Mouse (Mus musculus): ENCODE results near the gene Pcdh8. TPM values are rescaled to one million over a fixed set of nuclear protein-coding genes. Genes with fewer than 3 reads are reported as not detected.

The Pcdh8 gene
- polyA plus RNA-seq, 1 experiment from 2014 or later, result 4.5 TPM

GRCm38 (mm10) chr14:79773425-79774391 is 2.6 kb upstream of the Pcdh8 start:
- peak overlapping the region; percentile 40 for H3K4me3 ChIP-seq (replicated peaks)
- peaks cover 38% of the 10 kb centered on the region for H3K4me1 ChIP-seq (replicated peaks)
- no peaks in the 10 kb centered on the region; the same call in 1 of the 2 replicates for H3K9me3 ChIP-seq
- peaks cover 84% of the 10 kb centered on the region for H3K27me3 ChIP-seq
- peak overlapping the region; percentile 67 for H3K4me2 ChIP-seq
- no peak for ATAC-seq (ENCODE audit: insufficient number of reproducible peaks, insufficient read depth, low FRiP score, low TSS enrichment, low read depth)
- 0 out of 2 replicates have a peak overlapping the region, but pooled peaks have one; percentile 12 for H3K9ac ChIP-seq (replicated peaks)
- WGBS, result under 1% methylated on average over 44 of the region's 44 CpGs
- no peak overlapping the region for H3K27ac ChIP-seq
- H3K36me3 ChIP-seq, result no peaks in the 10 kb centered on the region

GRCm38 (mm10) chr14:79771802-79772511 is 845 bp upstream of the Pcdh8 start:
- Histone ChIP-seq H3K9ac (replicated peaks) (no peak overlapping the region), H3K4me2 (peak overlapping the region; percentile 65), H3K36me3 (no peaks in the 10 kb centered on the region), H3K4me3 (replicated peaks) (peak overlapping the region; percentile 42), H3K4me1 (replicated peaks) (peaks cover 50% of the 10 kb centered on the region), H3K27me3 (peaks cover 93% of the 10 kb centered on the region), H3K9me3 (no peaks in the 10 kb centered on the region; the same call in 1 of the 2 replicates), H3K27ac (no peak overlapping the region)
- ATAC-seq (ENCODE audit: insufficient number of reproducible peaks, insufficient read depth, low FRiP score, low TSS enrichment, low read depth), result no peak
- WGBS, result 3% methylated on average over 20 of the region's 20 CpGs

- Histone ChIP-seq H3K4me1 (replicated peaks) (peaks cover 50% of the 10 kb centered on the region), H3K9ac (replicated peaks) (no peak overlapping the region), H3K4me2 (peak overlapping the region; percentile 65), H3K27me3 (peaks cover 93% of the 10 kb centered on the region), H3K9me3 (no peaks in the 10 kb centered on the region; the same call in 1 of the 2 replicates), H3K27ac (no peak overlapping the region), H3K4me3 (replicated peaks) (peak overlapping the region; percentile 42), H3K36me3 (no peaks in the 10 kb centered on the region)
- no peak; the same call in 1 of the 2 replicates for ATAC-seq (ENCODE audit: insufficient number of reproducible peaks, insufficient read depth, low FRiP score, low TSS enrichment, low read depth)
- 4% methylated on average over 62 of the region's 62 CpGs for whole genome bisulfite sequencing
These were observed 612 bp downstream of the Pcdh8 start for GRCm38 (mm10) chr14:79770306-79771093.

GRCm38 (mm10) chr14:79769618-79770017 is 1.5 kb downstream of the Pcdh8 start:
- Histone ChIP-seq H3K36me3 (no peaks in the 10 kb centered on the region), H3K27ac (no peak overlapping the region), H3K27me3 (peaks cover 90% of the 10 kb centered on the region), H3K4me2 (peak overlapping the region; percentile 65), H3K4me3 (replicated peaks) (peak overlapping the region; percentile 42), H3K4me1 (replicated peaks) (peaks cover 50% of the 10 kb centered on the region), H3K9ac (replicated peaks) (no peak overlapping the region), H3K9me3 (no peaks in the 10 kb centered on the region)
- peak; percentile 38; the same call in 1 of the 2 replicates for ATAC-seq (ENCODE audit: insufficient number of reproducible peaks, insufficient read depth, low FRiP score, low TSS enrichment, low read depth)
- under 1% methylated on average over 46 of the region's 46 CpGs for WGBS

GRCm38 (mm10) chr14:79768996-79769395 is 2.1 kb downstream of the Pcdh8 start:
- Histone ChIP-seq H3K9me3 (no peaks in the 10 kb centered on the region), H3K27ac (no peak overlapping the region), H3K27me3 (peaks cover 90% of the 10 kb centered on the region), H3K4me3 (replicated peaks) (peak overlapping the region; percentile 42), H3K36me3 (no peaks in the 10 kb centered on the region), H3K4me1 (replicated peaks) (peaks cover 47% of the 10 kb centered on the region), H3K9ac (replicated peaks) (no peak overlapping the region), H3K4me2 (peak overlapping the region; percentile 65)
- 8% methylated on average over 30 of the region's 30 CpGs for WGBS
- ATAC-seq (ENCODE audit: insufficient number of reproducible peaks, insufficient read depth, low FRiP score, low TSS enrichment, low read depth), result no peak

- H3K9ac ChIP-seq (replicated peaks), result peak overlapping the region; percentile 18; the same call in 1 of the 2 replicates
- no peak overlapping the region for H3K27ac ChIP-seq
- H3K4me3 ChIP-seq (replicated peaks), result peak overlapping the region; percentile 42
- no peaks in the 10 kb centered on the region for H3K9me3 ChIP-seq
- peaks cover 40% of the 10 kb centered on the region for H3K4me1 ChIP-seq (replicated peaks)
- H3K36me3 ChIP-seq, result no peaks in the 10 kb centered on the region
- peaks cover 83% of the 10 kb centered on the region for H3K27me3 ChIP-seq
- WGBS, result 1% methylated on average over 59 of the region's 59 CpGs
- H3K4me2 ChIP-seq, result peak overlapping the region; percentile 65
- ATAC-seq (ENCODE audit: insufficient number of reproducible peaks, insufficient read depth, low FRiP score, low TSS enrichment, low read depth), result no peak
These were observed 2.9 kb downstream of the Pcdh8 start for GRCm38 (mm10) chr14:79768076-79768830.

- no peaks in the 10 kb centered on the region for H3K9me3 ChIP-seq
- H3K27ac ChIP-seq, result no peak overlapping the region
- WGBS, result 9% methylated on average over 11 of the region's 11 CpGs
- no peak for ATAC-seq (ENCODE audit: insufficient number of reproducible peaks, insufficient read depth, low FRiP score, low TSS enrichment, low read depth)
- H3K36me3 ChIP-seq, result no peaks in the 10 kb centered on the region
- H3K9ac ChIP-seq (replicated peaks), result no peak overlapping the region
- peak overlapping the region; percentile 42 for H3K4me3 ChIP-seq (replicated peaks)
- H3K4me2 ChIP-seq, result peak overlapping the region; percentile 65
- peaks cover 40% of the 10 kb centered on the region for H3K4me1 ChIP-seq (replicated peaks)
- peaks cover 80% of the 10 kb centered on the region for H3K27me3 ChIP-seq
These were observed 3.5 kb downstream of the Pcdh8 start for GRCm38 (mm10) chr14:79767601-79768000.

- Histone ChIP-seq H3K4me3 (replicated peaks) (no peak overlapping the region), H3K27me3 (peaks cover 59% of the 10 kb centered on the region), H3K9me3 (no peaks in the 10 kb centered on the region), H3K4me2 (no peak overlapping the region), H3K27ac (no peak overlapping the region), H3K36me3 (no peaks in the 10 kb centered on the region), H3K4me1 (replicated peaks) (peaks cover 25% of the 10 kb centered on the region), H3K9ac (replicated peaks) (no peak overlapping the region)
- 77% methylated on average over 6 of the region's 6 CpGs for WGBS
- ATAC-seq (ENCODE audit: insufficient number of reproducible peaks, insufficient read depth, low FRiP score, low TSS enrichment, low read depth), result no peak
These were observed 5.8 kb downstream of the Pcdh8 start for GRCm38 (mm10) chr14:79765196-79765765.

- no peak overlapping the region for H3K27ac ChIP-seq
- no peaks in the 10 kb centered on the region for H3K4me1 ChIP-seq (replicated peaks)
- no peak overlapping the region for H3K9ac ChIP-seq (replicated peaks)
- no peaks in the 10 kb centered on the region for H3K36me3 ChIP-seq
- WGBS, result 65% methylated on average over 13 of the region's 13 CpGs
- ATAC-seq (ENCODE audit: insufficient number of reproducible peaks, insufficient read depth, low FRiP score, low TSS enrichment, low read depth), result no peak
- peaks cover 11% of the 10 kb centered on the region; the same call in 1 of the 2 replicates for H3K27me3 ChIP-seq
- no peak overlapping the region for H3K4me2 ChIP-seq
- H3K4me3 ChIP-seq (replicated peaks), result no peak overlapping the region
- no peaks in the 10 kb centered on the region for H3K9me3 ChIP-seq
These were observed 16.4 kb downstream of the Pcdh8 start for GRCm38 (mm10) chr14:79754601-79755222.

Measured in limb, embryonic 12.5 days (tissue).